Mouse (Mus musculus): ENCODE results near the gene 4930550C14Rik. TPM values are rescaled to one million over a fixed set of nuclear protein-coding genes. Genes with fewer than 3 reads are reported as not detected.

4930550C14Rik gene
- polyA plus RNA-seq, 2 experiments from 2014 or later, result 0.54 to 0.98 TPM

DNA sequence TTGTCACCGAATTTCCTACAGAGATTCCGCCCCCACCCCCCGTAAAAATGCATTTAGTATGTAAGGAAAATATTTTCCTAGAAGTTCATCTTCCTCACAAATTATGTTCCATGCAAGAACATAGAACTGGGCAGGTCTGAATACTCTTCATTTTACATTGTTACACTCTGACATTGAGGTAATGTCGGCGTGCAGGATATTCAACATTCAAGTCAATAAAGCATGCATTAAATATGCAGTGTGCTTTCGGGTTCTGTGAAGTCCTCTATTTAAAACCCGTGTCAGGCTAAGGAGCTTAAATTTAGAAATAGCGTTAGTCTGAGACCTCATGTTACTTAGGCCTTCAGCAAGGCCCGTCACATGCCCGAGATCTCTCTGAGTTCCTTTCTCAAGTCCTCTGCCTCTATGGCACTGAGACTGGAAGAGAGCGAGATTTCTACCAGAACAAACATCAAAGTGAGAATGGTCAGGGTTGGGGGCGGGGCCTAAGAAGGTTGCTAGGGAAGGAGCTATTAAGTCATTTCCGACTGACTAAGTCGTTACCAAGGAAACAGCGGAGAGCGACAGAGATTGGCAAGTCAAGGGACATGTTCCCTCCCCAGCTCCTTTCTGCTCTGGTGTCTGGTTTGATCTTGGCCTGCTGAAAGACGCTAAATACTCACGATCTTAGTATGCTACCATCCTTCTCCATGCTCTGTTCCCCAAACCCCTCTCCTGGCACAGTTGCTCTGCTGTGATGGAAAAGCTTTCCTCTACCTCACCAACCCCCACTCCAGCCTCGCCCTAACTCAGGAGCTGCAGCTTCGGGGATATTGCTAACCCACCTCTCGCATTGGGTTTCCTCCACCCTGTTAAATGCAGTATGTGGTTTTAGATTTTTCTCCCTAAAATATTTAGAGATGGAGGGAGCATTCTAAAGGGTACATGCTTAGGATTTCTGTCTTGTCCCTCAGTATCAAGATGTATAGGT, 2.9 kb downstream of the 4930550C14Rik start:
- peak; percentile 100 for ATAC-seq

DNA sequence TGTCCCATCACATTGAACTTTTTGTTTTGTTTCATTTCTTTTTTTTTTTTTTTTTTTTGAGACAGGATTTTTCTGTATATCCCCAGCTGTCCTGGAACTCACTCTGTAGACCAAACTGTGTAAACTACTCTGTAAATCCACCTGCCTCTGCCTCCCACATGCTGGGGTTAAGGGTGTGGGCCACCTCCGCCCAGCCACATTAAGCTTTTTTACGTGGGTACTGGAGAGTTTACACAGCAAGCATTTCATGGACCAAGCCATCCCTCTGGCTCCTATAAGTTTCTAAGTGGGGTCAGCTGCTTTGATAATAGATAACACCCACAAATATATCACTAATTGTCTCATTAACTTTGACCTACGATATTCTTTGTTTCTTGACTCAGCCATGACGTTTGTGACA, 6.4 kb downstream of the 4930550C14Rik start:
- ATAC-seq, result no peak

DNA sequence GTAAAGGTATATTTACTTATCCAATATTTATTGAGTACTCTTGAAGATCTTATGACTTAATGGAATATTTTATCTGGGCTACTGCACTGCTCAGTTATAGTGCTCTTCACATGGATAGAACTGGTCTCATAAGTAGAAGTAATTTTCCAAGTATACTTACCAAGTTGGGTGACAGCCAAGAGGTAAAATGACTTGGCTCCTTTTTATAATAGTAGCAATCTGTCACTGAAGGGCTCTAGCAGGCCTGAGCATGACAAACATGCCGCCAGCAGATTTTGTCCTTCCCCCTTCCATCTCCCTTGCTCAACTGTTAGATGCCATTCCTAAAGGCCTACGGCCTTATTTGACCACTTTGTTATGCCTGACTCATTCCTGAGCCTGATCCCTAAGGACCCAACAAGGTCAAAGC, 6.8 kb downstream of the 4930550C14Rik start:
- ATAC-seq, result no peak

DNA sequence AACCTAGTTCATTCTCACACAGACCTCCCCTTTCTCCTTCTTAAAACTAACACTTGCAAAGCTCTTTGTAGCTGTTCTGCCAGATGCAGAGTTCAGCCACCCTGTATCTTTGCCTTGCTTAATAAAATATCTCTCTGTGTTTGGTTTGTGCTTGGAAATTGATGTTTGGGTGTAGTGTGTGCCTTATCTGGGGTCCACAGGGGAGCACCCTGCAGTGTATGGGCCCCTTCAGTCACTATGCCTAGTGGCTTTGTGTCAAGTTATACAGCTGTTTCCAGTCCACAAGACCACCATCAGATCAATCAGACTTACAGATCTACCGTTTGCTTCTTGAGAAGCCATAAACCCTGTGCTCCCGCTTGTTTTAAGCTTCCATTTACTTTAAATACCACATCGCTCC, 7.3 kb downstream of the 4930550C14Rik start:
- ATAC-seq, result no peak

DNA sequence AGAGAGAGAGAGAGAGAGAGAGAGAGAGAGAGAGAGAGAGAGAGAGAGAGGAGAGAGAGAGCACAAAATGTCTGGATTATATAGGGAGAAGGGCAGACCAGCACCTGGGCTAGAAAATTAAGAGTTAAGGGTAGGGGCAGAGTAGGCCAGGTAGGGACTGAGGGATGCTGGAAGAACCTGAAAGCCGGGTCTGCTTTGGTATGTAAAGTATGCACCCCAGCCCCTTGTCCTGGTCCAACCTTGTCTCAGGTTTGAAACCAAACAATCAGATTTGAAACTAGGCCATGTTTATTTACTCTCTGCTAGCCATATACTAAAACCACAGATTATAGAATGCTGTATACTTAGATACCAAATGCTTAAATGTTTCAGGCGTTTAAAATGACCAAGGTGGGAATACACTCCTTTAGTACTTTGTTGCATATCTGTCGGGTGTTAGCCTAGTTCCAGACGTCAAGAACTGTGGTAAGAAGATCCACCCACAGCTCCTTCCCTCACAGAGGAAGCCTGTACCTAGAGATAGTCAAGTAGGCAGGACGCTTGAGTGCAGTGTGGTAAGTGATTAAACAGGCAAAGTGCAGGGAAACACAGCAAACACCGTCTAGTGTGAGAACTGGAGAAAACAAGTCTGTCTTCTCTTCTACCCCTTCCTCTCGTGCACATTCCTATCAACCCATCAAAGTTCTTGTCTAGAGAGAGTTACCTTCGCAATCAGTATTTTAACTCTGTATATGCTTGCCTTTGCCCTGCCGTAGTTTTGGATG, 20.2 kb downstream of the 4930550C14Rik start:
- no peak for ATAC-seq

DNA sequence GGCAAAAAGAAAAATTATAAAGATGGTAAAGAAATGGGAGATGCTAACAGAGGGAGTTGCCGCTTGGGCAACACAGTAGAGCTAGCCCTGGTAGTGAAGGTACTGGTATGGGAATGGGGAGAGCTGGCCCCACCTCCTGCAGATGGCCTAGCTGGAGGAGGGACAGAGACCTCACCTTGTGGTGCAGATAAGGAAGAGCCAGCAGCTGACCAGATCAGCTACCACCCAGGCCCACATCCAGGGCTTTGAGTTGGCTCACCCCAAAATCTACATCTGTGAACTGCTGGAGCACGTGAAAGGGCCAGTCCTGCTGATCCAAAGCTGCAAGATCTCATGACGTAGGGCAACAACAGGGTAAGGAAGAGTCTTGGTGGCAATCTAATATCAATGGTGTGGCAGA, 24.6 kb downstream of the 4930550C14Rik start:
- ATAC-seq, result no peak

DNA sequence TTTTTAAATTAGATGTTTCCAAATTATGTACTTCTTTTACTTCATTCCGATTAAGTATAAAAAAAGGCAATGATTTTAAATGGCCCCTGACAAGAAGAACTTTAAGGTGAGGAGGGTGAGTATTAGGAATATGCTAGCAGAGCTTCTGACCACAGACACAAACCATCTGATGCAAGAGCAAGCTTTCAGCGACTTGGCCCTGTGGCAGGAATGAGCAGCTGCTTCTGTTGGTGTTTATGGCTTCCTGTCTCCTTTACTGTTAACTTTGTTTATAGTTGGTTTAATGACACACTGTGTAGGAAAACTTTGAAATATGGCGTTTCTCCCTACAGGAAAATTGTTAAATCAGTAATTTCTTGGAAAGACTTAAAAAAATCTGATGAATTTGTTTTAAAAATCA, 25.5 kb downstream of the 4930550C14Rik start:
- ATAC-seq, result no peak

DNA sequence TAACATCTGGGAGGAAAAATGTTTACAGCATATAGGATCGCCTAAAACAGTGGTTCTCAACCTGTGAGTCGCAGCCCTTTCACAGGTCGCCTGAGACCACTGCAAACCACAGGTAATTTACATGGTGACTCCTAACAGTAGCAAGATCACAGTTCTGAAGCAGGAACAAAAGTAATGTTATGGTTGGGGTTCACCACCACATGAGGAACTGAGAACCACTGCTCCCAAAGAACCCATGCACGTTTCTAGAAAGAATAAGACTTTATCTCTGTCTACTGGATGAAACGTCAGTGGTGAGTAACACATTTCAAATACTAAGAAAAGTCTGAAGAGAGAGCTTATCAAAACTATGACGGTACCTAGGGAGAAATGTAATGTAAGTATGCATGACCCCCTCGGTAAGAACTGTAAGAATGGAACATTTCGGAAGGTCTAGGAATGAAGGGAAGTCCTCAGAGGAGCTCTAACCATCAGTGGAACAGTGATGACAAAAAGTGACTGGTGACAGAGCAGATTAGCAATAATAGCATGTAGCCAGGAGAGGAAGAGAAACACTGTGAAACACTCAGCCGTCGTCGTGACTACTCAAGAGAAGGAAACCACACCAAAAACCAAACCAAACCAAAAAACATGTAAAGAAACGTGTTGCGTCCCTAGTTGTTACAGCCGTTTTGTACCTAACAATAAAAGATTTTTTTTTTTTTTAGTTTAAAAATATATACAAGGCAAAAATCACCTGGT, 33.9 kb downstream of the 4930550C14Rik start:
- ATAC-seq, result no peak

DNA sequence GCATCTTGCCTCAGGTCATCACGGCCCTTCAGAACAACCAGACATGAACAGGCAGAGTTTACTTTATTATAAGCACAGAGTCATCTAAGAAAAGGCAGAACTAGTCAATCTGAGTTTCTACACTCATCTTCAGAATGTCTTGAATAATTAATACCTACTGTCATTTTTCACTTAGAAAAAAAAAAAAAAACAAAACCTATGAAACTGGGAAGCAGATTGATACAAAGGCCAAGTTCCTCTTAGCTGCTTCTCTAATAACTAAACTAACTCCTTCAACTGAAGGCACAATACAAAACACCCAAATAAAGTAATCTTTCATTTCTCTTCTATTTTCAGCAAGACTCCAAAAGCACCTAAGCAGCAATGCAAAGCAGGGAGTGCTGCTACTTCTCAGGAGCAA, 48.5 kb downstream of the 4930550C14Rik start:
- no peak for ATAC-seq

- no peak for ATAC-seq
Measured at GRCm38 (mm10) chr9:53452038-53452437, 49.9 kb downstream of the 4930550C14Rik start.

- no peak for ATAC-seq
Measured at GRCm38 (mm10) chr9:53472806-53473518, 70.8 kb downstream of the 4930550C14Rik start.

Other genes with a start within 250 kb of the 4930550C14Rik start
- 10 to 100 TPM; 50.5 to 59.5 TPM for gene Ddx10, start 154.3 kb upstream of the 4930550C14Rik start, polyA plus RNA-seq (2017; shearing (Covaris generic))
- gene Exph5, start 100.7 kb upstream of the 4930550C14Rik start, polyA plus RNA-seq (2017; shearing (Covaris generic)), result 1 to 10 TPM; 1.5 TPM
- 1 to 10 TPM in 1 of 2 experiments, under 1 TPM in 1; 0.80 to 1.5 TPM for gene Kdelc2, start 18.3 kb upstream of the 4930550C14Rik start, polyA plus RNA-seq (2017; shearing (Covaris generic))
- gene Atm, start 134.4 kb downstream of the 4930550C14Rik start, polyA plus RNA-seq (2017; shearing (Covaris generic)), result 10 to 100 TPM; 27.8 to 35.4 TPM
- gene Npat, start 134.7 kb downstream of the 4930550C14Rik start, polyA plus RNA-seq (2017; shearing (Covaris generic)), result 10 to 100 TPM; 13.0 to 16.9 TPM
- gene Acat1, start 208.1 kb downstream of the 4930550C14Rik start, polyA plus RNA-seq (2017; shearing (Covaris generic)), result 10 to 100 TPM; 64.2 to 91.4 TPM

Measured in CD4-positive, CD25-positive, alpha-beta regulatory T cell, adult 4 months (primary cell).